In the genomic region with DNA sequence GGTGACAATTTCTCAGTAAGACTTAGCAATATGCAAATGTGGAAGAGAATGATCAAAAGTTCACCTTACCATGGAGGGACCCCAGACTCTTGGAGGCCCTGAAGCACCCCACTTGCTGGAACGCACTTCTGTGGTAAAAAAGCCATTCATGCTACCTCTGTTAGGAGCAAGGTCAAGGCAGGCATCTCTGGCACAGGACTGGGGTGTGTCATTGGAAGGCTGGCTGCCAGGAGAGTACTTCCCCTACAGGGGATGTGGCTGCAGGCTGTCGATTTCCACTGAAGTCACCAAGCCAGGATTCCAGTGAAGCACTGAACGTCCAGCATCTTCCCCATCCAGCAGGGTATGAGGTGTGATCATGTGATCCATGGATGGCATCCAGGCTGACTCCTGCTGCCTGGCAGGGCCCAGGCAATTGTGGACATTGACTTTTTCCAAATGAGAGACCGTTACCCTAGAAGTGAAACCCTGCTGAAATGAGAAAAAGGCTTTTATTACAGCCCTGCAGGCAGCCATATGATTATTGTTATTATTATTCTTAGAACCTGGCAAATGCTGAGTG, we compare ENCODE assay signal across 29 mouse cellular contexts. TPM values are rescaled to one million over a fixed set of nuclear protein-coding genes. Genes with fewer than 3 reads are reported as not detected.
DNase-seq lines count a peak whose midpoint lies in the region; ATAC-seq and TF ChIP-seq lines count a peak whose summit lies in the region.
"Had no signal": no experiment of that assay in that cellular context is flagged by ENCODE, and none has a peak within 500 bp of the region (broad histone marks: within the 10 kb centered on the region; RNA-seq: fewer than 3 reads in every experiment).

No protein-coding gene starts in this region.

- H3K27ac ChIP-seq in thymus, adult 2 months (ENCODE audit: control insufficient read depth, insufficient read depth, low read length): peak overlapping the region; percentile 50
- H3K27ac ChIP-seq in midbrain, postnatal 0 days (ENCODE audit: low read depth, low read length): no peak overlapping the region
- H3K27ac ChIP-seq: embryonic facial prominence, embryonic 12.5 days; forebrain, embryonic 15.5 days; gastrocnemius, adult 2 months; heart, embryonic 13.5 days; hindbrain, embryonic 10.5 days; limb, embryonic 13.5 days; midbrain, embryonic 12.5 days; neural tube, embryonic 13.5 days had no signal

- DNase-seq in cerebellum, postnatal 10 days: peak; percentile 41 to 56
- no peak for DNase-seq in cerebellum, adult 11 months
- DNase-seq in left cerebral cortex, postnatal 4 days: peak; percentile 2
- no peak for DNase-seq in left cerebral cortex, postnatal 14 days (ENCODE audit: low spot score in 2 of 2)
- DNase-seq in thymus, adult 2 months: peak; percentile 17
- DNase-seq in thymus, postnatal 4 days: no peak
- no peak for DNase-seq in midbrain, postnatal 0 days (ENCODE audit: low spot score)
- DNase-seq: adrenal gland, adult 2 months; cerebellum, postnatal 36 days; embryo, embryonic 11 days; gastrocnemius, adult 2 months; gastrocnemius, postnatal 36 days; heart, postnatal 10 days; kidney, adult 9 months; kidney, postnatal 10 days; layer of hippocampus, adult 9-11 months; lung, postnatal 4 days; right cerebral cortex, postnatal 4 days had no signal

- H3K4me1 ChIP-seq in thymus, adult 2 months (replicated peaks; ENCODE audit: control insufficient read depth, insufficient read depth, low read length): peaks cover 50% of the 10 kb centered on the region
- H3K4me1 ChIP-seq in midbrain, postnatal 0 days (ENCODE audit: insufficient read depth, low read length): no peaks in the 10 kb centered on the region
- H3K4me1 ChIP-seq: embryonic facial prominence, embryonic 12.5 days; forebrain, embryonic 15.5 days; heart, embryonic 13.5 days; hindbrain, embryonic 10.5 days; limb, embryonic 13.5 days; midbrain, embryonic 12.5 days; neural tube, embryonic 13.5 days had no signal

- intact Hi-C loops in left cerebral cortex, postnatal 4 days (cut with DNase I): no loop called here
- intact Hi-C loops in left cerebral cortex, postnatal 14 days (cut with DNase I): no loop called here

- WGBS in thymus, adult 2 months: 63% methylated on average over 4 of the region's 4 CpGs
- WGBS in midbrain, postnatal 0 days: 74% methylated on average over 4 of the region's 4 CpGs

- TF ChIP-seq CTCF in thymus, adult 2 months (IDR thresholded peaks at IDR 0.05; ENCODE audit: borderline replicate concordance, control insufficient read depth, extremely low read depth, insufficient read depth, low read length, poor library complexity): peak; percentile 34; the same call in 1 of the 2 replicates
- TF ChIP-seq CTCF in midbrain, postnatal 0 days (IDR thresholded peaks at IDR 0.05): no peak

- H3K9ac ChIP-seq in midbrain, postnatal 0 days (replicated peaks; ENCODE audit: low read length, poor library complexity, severe bottlenecking): no peak overlapping the region
- H3K9ac ChIP-seq: embryonic facial prominence, embryonic 12.5 days; forebrain, embryonic 15.5 days; heart, embryonic 13.5 days; limb, embryonic 13.5 days; midbrain, embryonic 12.5 days; neural tube, embryonic 13.5 days had no signal

- TF ChIP-seq POLR2A in thymus, adult 2 months (IDR thresholded peaks at IDR 0.05; ENCODE audit: control insufficient read depth, extremely low read depth, insufficient read depth, low read length, poor library complexity): no peak

- H3K9me3 ChIP-seq in midbrain, postnatal 0 days (ENCODE audit: low read length): no peaks in the 10 kb centered on the region
- H3K9me3 ChIP-seq: embryonic facial prominence, embryonic 12.5 days; forebrain, embryonic 15.5 days; heart, embryonic 13.5 days; hindbrain, embryonic 10.5 days; limb, embryonic 13.5 days; megakaryocyte, embryonic 14.5 days; midbrain, embryonic 12.5 days; neural tube, embryonic 13.5 days had no signal

- H3K27me3 ChIP-seq in thymus, adult 2 months (ENCODE audit: control insufficient read depth, insufficient read depth, low read length): no peaks in the 10 kb centered on the region
- H3K27me3 ChIP-seq in midbrain, postnatal 0 days (ENCODE audit: insufficient read depth, low read length): no peaks in the 10 kb centered on the region
- H3K27me3 ChIP-seq: embryonic facial prominence, embryonic 12.5 days; forebrain, embryonic 15.5 days; heart, embryonic 13.5 days; limb, embryonic 13.5 days; megakaryocyte, embryonic 14.5 days; midbrain, embryonic 12.5 days; neural tube, embryonic 13.5 days had no signal

- H3K4me3 ChIP-seq in thymus, adult 2 months (ENCODE audit: control insufficient read depth, insufficient read depth, low read length): no peak overlapping the region
- no peak overlapping the region for H3K4me3 ChIP-seq in midbrain, postnatal 0 days (ENCODE audit: low read depth, low read length)
- H3K4me3 ChIP-seq: embryonic facial prominence, embryonic 12.5 days; forebrain, embryonic 15.5 days; gastrocnemius, adult 2 months; heart, embryonic 13.5 days; hindbrain, embryonic 10.5 days; limb, embryonic 13.5 days; megakaryocyte, embryonic 14.5 days; midbrain, embryonic 12.5 days; neural tube, embryonic 13.5 days had no signal

- peaks cover 58% of the 10 kb centered on the region for H3K36me3 ChIP-seq in thymus, adult 2 months (ENCODE audit: control insufficient read depth, insufficient read depth, low read length)
- no peaks in the 10 kb centered on the region for H3K36me3 ChIP-seq in midbrain, postnatal 0 days (ENCODE audit: insufficient read depth, low read length)
- H3K36me3 ChIP-seq: embryonic facial prominence, embryonic 12.5 days; forebrain, embryonic 15.5 days; heart, embryonic 13.5 days; hindbrain, embryonic 10.5 days; limb, embryonic 13.5 days; midbrain, embryonic 12.5 days; neural tube, embryonic 13.5 days had no signal

- H3K4me2 ChIP-seq in midbrain, postnatal 0 days (ENCODE audit: low read depth, low read length, poor library complexity, severe bottlenecking): no peak overlapping the region
- H3K4me2 ChIP-seq: embryonic facial prominence, embryonic 12.5 days; forebrain, embryonic 15.5 days; heart, embryonic 13.5 days; limb, embryonic 13.5 days; midbrain, embryonic 12.5 days; neural tube, embryonic 13.5 days had no signal

- peak; percentile 7 for ATAC-seq in inflammation-experienced regulatory T-cells, adult 6 months
- ATAC-seq in midbrain, postnatal 0 days (ENCODE audit: low FRiP score): no peak
- ATAC-seq: forebrain, embryonic 15.5 days; hindbrain, embryonic 16.5 days; intestine, postnatal 0 days had no signal

RNA-seq across cellular contexts. Expression of a gene that starts 32.9 kb away (rescaled TPM):
- 1 to 10 TPM; 2.3 to 2.5 TPM for total RNA-seq in left cerebral cortex, postnatal 4 days (2021)
- total RNA-seq in left cerebral cortex, postnatal 14 days (2021): 1 to 10 TPM; 3.4 to 4.0 TPM
- polyA plus RNA-seq in thymus, adult 2 months (2012; rRNA removed): 645 and 923 TPM in 2 replicates
- polyA plus RNA-seq in inflammation-experienced regulatory T-cells, adult 6 months (2017; shearing (Covaris generic)): 100 to 1,000 TPM; 134 to 138 (median 138) TPM
- total RNA-seq in midbrain, postnatal 0 days (2014; rRNA removed): 3.9 and 4.5 TPM in 2 replicates
- polyA plus RNA-seq in midbrain, postnatal 0 days (2015; fragmentation: Nextera tagmentation; extraction: Ambion mirVana): 1.2 and 1.5 TPM in 2 replicates

Comparison
In these comparisons a context has a peak if more than half of its experiments do, and no peak if none do; other contexts are left out.
1. DNase-seq: peak in cerebellum, postnatal 10 days (2 of 2), left cerebral cortex, postnatal 4 days (single experiment) and thymus, adult 2 months (single experiment); none in cerebellum, adult 11 months (single experiment), left cerebral cortex, postnatal 14 days (0 of 2), thymus, postnatal 4 days (single experiment) and midbrain, postnatal 0 days (single experiment).